Mouse (Mus musculus) kidney, embryonic 16.5 days (tissue): Measurements from ENCODE around the gene Nom1. TPM values are rescaled to one million over a fixed set of nuclear protein-coding genes. Genes with fewer than 3 reads are reported as not detected.
A peak's percentile ranks its signal among the peaks of the same experiment; 100 is the strongest.
"Not testable (repeated sequence)": the region's sequence is repeated elsewhere in the genome, so short reads cannot be mapped to it uniquely, and the experiment has no call there.

ENCODE experiments used
- ATAC-seq: fragments of 200-750 bp; cut with Nextera tagmentation; 2 replicates; pipeline ENCODE4 v1.8.0; 2017; ENCODE audit warnings: moderate TSS enrichment; ENCODE audit not compliant: low FRiP score, low TSS enrichment
- H3K27ac ChIP-seq: fragments of 300-500 bp; sonication (generic); 2 replicates; pipeline ENCODE4 v1.5.1; 2014; ENCODE audit warnings: low read length
- H3K27me3 ChIP-seq: fragments of 300-500 bp; sonication (generic); 2 replicates; pipeline ENCODE4 v1.6.1; 2014; ENCODE audit warnings: low read length, control low read depth, mixed read lengths; ENCODE audit not compliant: insufficient read depth
- H3K36me3 ChIP-seq: fragments of 300-500 bp; sonication (generic); 2 replicates; pipeline ENCODE4 v1.6.1; 2014; ENCODE audit warnings: low read length, control low read depth, mixed read lengths; ENCODE audit not compliant: insufficient read depth
- H3K4me1 ChIP-seq: fragments of 300-500 bp; sonication (generic); 2 replicates; pipeline ENCODE4 v1.6.1; 2014; ENCODE audit warnings: low read length, control low read depth, mixed read lengths; ENCODE audit not compliant: insufficient read depth
- H3K4me2 ChIP-seq: fragments of 300-500 bp; sonication (generic); replicated peaks from 2 replicates; pipeline ENCODE4 v1.6.1; 2014; ENCODE audit warnings: low read depth, low read length
- H3K4me3 ChIP-seq: fragments of 300-500 bp; sonication (generic); 2 replicates; pipeline ENCODE4 v1.5.1; 2014; ENCODE audit warnings: mild to moderate bottlenecking, low read length
- H3K9ac ChIP-seq: fragments of 300-500 bp; sonication (generic); replicated peaks from 2 replicates; pipeline ENCODE4 v1.6.1; 2014; ENCODE audit warnings: low read length
- H3K9me3 ChIP-seq: fragments of 300-500 bp; sonication (generic); 2 replicates; pipeline ENCODE4 v1.6.1; 2016; ENCODE audit warnings: low read length, control low read depth
- WGBS: fragments of 180-500 bp; shearing (Covaris S2); extraction: QIAGEN DNeasy Blood & Tissue Kit; methylation state at CpG from one replicate; pipeline ENCODE4 v1.1.7; 2014; 5-methylcytosine and 5-hydroxymethylcytosine counted together
- polyA plus RNA-seq: library from polyadenylated mRNA; unstranded; fragments of >200 nt; fragmentation: Nextera tagmentation; extraction: Ambion mirVana; gene quantifications from 2 replicates; pipeline ENCODE4 v1.2.1, GENCODE M21; 2015

Gene Nom1
- 25.5 and 29.4 TPM in 2 replicates for polyA plus RNA-seq

DNA sequence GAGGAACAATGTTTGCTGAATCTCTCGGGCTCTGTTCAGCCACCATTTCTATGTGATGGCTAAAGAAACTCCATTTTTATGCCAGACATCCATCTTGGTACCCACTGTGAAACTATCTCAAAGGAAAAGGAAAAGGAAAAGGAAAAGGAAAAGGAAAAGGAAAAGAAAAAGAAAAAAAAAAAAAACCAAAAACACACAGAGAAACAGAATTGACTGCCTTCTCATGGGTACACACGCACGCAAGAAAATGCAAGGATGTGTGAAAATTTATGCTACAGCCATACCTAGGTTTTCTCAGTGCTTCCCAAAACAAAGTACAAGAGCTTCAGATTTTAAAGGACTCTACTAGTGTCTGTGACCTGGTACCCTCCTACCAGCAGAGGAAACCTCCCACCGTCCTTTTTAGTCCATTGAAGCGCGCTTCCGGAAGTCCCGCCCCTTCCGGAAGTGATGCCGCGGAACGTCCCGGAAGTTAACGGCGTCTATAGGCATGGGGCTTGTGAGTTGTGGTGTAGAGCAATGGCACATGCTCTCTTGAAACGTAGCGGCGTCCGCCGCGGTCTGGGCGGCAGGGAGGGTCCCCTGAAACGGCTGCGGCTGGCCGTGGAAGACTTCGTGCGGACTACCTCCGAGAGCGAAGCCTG lies at the start of gene Nom1:
Gene Nom1 (plus strand): TSS at position 437 of the 644 bp plus-strand sequence.
- H3K4me2 ChIP-seq, result peak within 1 kb of the TSS; percentile 90
- H3K27ac ChIP-seq, result peak within 1 kb of the TSS; percentile 79
- peaks cover 9% of the 10 kb centered on the region for H3K27me3 ChIP-seq
- WGBS, result 4% methylated on average over 29 of the region's 29 CpGs
- H3K36me3 ChIP-seq, result peaks cover 21% of the 10 kb centered on the region
- H3K9ac ChIP-seq, result peak within 1 kb of the TSS; percentile 72
- peak within 1 kb of the TSS; percentile 97 for H3K4me3 ChIP-seq
- H3K4me1 ChIP-seq, result peaks cover 19% of the 10 kb centered on the region
- ATAC-seq, result peak; percentile 98
- no peaks in the 10 kb centered on the region for H3K9me3 ChIP-seq

DNA sequence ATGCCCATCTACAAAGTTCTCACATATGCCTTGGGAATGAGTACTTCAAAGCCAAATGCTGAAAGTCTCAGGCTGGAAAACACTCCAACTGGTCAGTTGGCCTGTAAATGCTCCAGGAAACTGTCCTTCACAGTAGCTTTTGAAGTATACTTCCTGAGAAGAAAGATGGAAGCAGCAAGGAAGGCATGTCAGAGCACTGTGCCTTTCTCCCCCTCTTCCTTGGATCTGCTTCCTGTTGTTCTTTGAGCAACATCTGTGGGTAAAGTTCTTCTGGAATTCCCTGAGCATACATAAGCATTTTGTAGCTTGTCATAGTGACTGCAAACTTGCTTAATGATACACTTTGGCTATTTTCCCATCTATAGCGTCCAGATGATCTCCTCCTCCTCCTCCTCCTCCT lies 46.9 kb upstream of the Nom1 start:
- no peak overlapping the region for H3K4me2 ChIP-seq
- H3K9me3 ChIP-seq, result no peaks in the 10 kb centered on the region
- H3K27me3 ChIP-seq, result no peaks in the 10 kb centered on the region
- H3K9ac ChIP-seq, result no peak overlapping the region
- ATAC-seq, result no peak
- H3K27ac ChIP-seq, result peak overlapping the region; percentile 81
- no peak overlapping the region for H3K4me3 ChIP-seq
- H3K4me1 ChIP-seq, result 0 out of 2 replicates have a peak, but pooled peaks cover 9% of the 10 kb centered on the region
- H3K36me3 ChIP-seq, result no peaks in the 10 kb centered on the region
- 11% methylated on average over 1 of the region's 1 CpGs for WGBS

DNA sequence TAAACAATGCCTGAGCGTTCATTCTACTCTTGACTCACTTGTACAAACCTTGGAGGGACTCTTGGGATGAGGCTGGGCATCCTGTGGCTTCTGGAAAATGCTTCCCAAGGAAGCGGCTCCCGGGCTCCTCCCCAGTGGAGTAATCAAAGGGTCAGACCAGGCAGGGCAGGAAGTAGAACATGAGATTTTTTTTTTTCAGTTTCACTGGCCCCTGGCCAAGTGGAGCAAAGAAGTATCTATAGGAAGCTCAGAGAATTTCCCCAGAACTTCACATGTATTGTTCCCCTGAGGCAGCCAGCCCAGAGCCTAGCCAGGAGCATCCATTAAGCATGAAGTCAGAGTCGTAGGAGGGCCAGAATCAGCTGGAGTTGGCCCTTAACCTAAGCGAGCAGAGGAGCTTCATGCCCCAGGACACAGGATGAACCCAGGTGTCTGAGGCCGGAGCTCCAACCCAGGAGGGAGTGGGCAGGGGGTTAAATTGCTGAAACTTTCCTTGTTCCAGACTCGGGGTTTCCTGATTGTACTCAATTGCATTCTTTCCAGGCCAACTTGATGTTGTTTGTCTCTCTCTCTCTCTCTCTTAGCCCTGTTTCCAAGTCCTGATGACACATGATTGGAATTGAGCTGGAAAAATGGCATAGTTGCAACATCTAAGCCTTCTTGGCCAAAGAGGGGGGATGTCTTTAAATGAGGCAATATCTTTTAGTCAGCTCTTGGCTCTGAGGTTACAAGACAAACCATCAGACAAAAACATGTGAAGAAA lies 46.1 kb upstream of the Nom1 start:
- Histone ChIP-seq H3K9me3 (no peaks in the 10 kb centered on the region), H3K27ac (peak overlapping the region; percentile 73; the same call in 1 of the 2 replicates), H3K27me3 (no peaks in the 10 kb centered on the region), H3K36me3 (no peaks in the 10 kb centered on the region), H3K4me3 (no peak overlapping the region), H3K4me1 (0 out of 2 replicates have a peak, but pooled peaks cover 9% of the 10 kb centered on the region), H3K9ac (no peak overlapping the region), H3K4me2 (no peak overlapping the region)
- ATAC-seq, result peak; percentile 74
- 23% methylated on average over 7 of the region's 7 CpGs for WGBS

DNA sequence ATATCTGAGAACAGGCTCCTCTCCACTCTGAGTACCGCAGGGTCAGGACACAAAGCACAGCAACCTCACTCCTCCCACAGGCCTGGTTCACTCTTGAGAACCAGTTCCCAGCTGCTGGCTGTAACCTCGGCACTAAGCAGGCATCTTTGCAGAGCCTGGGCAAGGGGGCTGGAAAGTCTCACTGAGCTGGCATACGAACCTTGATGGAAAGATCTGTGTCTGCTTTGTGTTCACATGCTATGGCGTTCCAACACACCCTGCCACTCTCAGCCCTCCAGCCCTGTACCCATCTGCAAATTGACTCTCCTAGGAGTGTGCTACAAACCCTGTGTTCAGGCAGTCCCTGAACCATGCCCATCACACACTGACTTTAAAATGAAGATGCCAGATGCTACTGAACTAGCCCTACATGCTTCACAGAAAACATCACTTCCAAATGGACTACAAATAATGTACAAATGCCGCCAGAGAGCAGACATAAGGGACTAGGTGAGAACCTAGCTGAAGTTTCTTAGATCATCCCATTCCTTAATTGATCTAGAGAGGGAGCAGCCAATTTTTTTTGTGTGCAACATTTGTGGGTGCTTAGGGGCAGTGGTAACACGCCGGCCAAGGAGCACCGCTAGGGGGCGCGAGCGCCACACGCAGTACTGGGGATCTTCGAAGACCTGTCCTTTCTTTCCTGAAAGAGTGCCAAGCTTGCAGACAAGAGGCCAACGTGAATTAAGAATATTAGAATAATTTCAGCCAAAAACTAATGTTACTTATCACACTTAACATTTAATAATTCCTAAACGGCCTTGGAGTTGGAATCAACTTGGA lies 45.3 kb upstream of the Nom1 start:
- Histone ChIP-seq H3K27me3 (no peaks in the 10 kb centered on the region), H3K9ac (no peak overlapping the region), H3K9me3 (no peaks in the 10 kb centered on the region), H3K4me1 (0 out of 2 replicates have a peak, but pooled peaks cover 9% of the 10 kb centered on the region), H3K36me3 (no peaks in the 10 kb centered on the region), H3K4me2 (no peak overlapping the region), H3K4me3 (no peak overlapping the region), H3K27ac (no peak overlapping the region)
- WGBS, result 22% methylated on average over 15 of the region's 15 CpGs
- ATAC-seq, result peak; percentile 77

DNA sequence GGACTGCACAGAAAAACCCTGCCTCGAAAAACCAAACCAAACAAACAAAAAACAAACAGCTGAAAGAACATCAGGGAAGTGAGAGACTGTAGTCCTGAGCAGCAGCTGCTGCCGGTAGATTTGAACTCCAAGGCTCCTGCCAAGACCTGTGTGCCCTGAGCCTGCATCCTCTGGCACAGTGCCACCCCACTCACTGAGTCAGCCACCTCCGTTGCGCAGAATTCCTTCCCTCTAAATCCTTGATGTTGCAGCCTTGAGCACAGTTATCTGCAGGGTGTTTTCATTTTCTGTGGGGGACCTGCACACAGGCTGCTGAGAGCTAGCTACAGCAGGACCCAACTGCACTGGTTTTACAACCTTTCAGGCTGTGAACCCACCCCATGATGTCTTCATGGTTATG lies 36.0 kb upstream of the Nom1 start:
- Histone ChIP-seq H3K27me3 (no peaks in the 10 kb centered on the region), H3K27ac (no peak overlapping the region), H3K9ac (no peak overlapping the region), H3K4me1 (no peaks in the 10 kb centered on the region), H3K4me2 (no peak overlapping the region), H3K36me3 (no peaks in the 10 kb centered on the region), H3K4me3 (no peak overlapping the region), H3K9me3 (no peaks in the 10 kb centered on the region)
- ATAC-seq, result no peak
- 58% methylated on average over 4 of the region's 4 CpGs for WGBS

GRCm38 (mm10) chr5:29410854-29411253 lies 23.6 kb upstream of the Nom1 start:
- ATAC-seq, result no peak
- Histone ChIP-seq H3K27me3 (no peaks in the 10 kb centered on the region), H3K4me1 (no peaks in the 10 kb centered on the region), H3K27ac (no peak overlapping the region), H3K36me3 (no peaks in the 10 kb centered on the region), H3K4me3 (no peak overlapping the region), H3K9me3 (no peaks in the 10 kb centered on the region), H3K9ac (no peak overlapping the region), H3K4me2 (no peak overlapping the region)

- H3K4me3 ChIP-seq, result no peak overlapping the region
- no peaks in the 10 kb centered on the region for H3K4me1 ChIP-seq
- H3K27ac ChIP-seq, result no peak overlapping the region
- 81% methylated on average over 3 of the region's 3 CpGs for WGBS
- no peak overlapping the region for H3K9ac ChIP-seq
- ATAC-seq, result no peak
- no peak overlapping the region for H3K4me2 ChIP-seq
- H3K36me3 ChIP-seq, result no peaks in the 10 kb centered on the region
- H3K27me3 ChIP-seq, result no peaks in the 10 kb centered on the region
- no peaks in the 10 kb centered on the region for H3K9me3 ChIP-seq
Measured at GRCm38 (mm10) chr5:29413041-29413440, 21.4 kb upstream of the Nom1 start.

GRCm38 (mm10) chr5:29423330-29423729 lies 11.1 kb upstream of the Nom1 start:
- H3K27ac ChIP-seq, H3K4me1 ChIP-seq, H3K9me3 ChIP-seq, H3K4me2 ChIP-seq, H3K9ac ChIP-seq, H3K4me3 ChIP-seq, H3K36me3 ChIP-seq, H3K27me3 ChIP-seq, ATAC-seq: not testable (repeated sequence)
- 24% methylated on average over 3 of the region's 3 CpGs for WGBS

- peaks cover 23% of the 10 kb centered on the region for H3K36me3 ChIP-seq
- no peaks in the 10 kb centered on the region for H3K9me3 ChIP-seq
- H3K4me3 ChIP-seq, result peak overlapping the region; percentile 97
- peak overlapping the region; percentile 79 for H3K27ac ChIP-seq
- under 1% methylated on average over 48 of the region's 48 CpGs for WGBS
- H3K9ac ChIP-seq, result peak overlapping the region; percentile 72
- peaks cover 9% of the 10 kb centered on the region for H3K27me3 ChIP-seq
- peaks cover 19% of the 10 kb centered on the region for H3K4me1 ChIP-seq
- peak overlapping the region; percentile 90 for H3K4me2 ChIP-seq
- peak; percentile 79 for ATAC-seq
Measured at GRCm38 (mm10) chr5:29434872-29435358, 451 bp downstream of the Nom1 start.
